Mouse (Mus musculus): ENCODE data around the gene Lrrc74a.
A peak's percentile ranks its signal among the peaks of the same experiment; 100 is the strongest.

Lrrc74a gene

GRCm38 (mm10) chr12:86719961-86720639 lies 14.1 kb upstream of the Lrrc74a start:
- DNase-seq (ENCODE audit: low spot score in 2 of 2), result no peak

GRCm38 (mm10) chr12:86721453-86721852 lies 12.7 kb upstream of the Lrrc74a start:
- no peak for DNase-seq (ENCODE audit: low spot score in 2 of 2)

GRCm38 (mm10) chr12:86724300-86724699 lies 9.9 kb upstream of the Lrrc74a start:
- no peak for DNase-seq (ENCODE audit: low spot score in 2 of 2)

GRCm38 (mm10) chr12:86725706-86726105 lies 8.5 kb upstream of the Lrrc74a start:
- DNase-seq (ENCODE audit: low spot score in 2 of 2), result no peak

GRCm38 (mm10) chr12:86726120-86726640 lies 8.0 kb upstream of the Lrrc74a start, which contains the start of gene Angel1:
Gene Angel1, minus strand, starts transcription at chr12:86726460.
- DNase-seq (ENCODE audit: low spot score in 2 of 2), result peak; percentile 92 to 95

- no peak for DNase-seq (ENCODE audit: low spot score in 2 of 2)
Measured at GRCm38 (mm10) chr12:86761036-86761435, 26.9 kb downstream of the Lrrc74a start.

GRCm38 (mm10) chr12:86764060-86764459 lies 29.9 kb downstream of the Lrrc74a start:
- DNase-seq (ENCODE audit: low spot score in 2 of 2), result no peak

- no peak for DNase-seq (ENCODE audit: low spot score in 2 of 2)
Measured at GRCm38 (mm10) chr12:86766467-86766866, 32.3 kb downstream of the Lrrc74a start.

- peak; percentile 23 to 48 for DNase-seq (ENCODE audit: low spot score in 2 of 2)
Measured at GRCm38 (mm10) chr12:86767868-86768631, 33.9 kb downstream of the Lrrc74a start.

- peak; percentile 69 to 82 for DNase-seq (ENCODE audit: low spot score in 2 of 2)
Measured at GRCm38 (mm10) chr12:86768986-86769580, 34.9 kb downstream of the Lrrc74a start.

GRCm38 (mm10) chr12:86769819-86770218 lies 35.6 kb downstream of the Lrrc74a start:
- DNase-seq (ENCODE audit: low spot score in 2 of 2), result no peak

GRCm38 (mm10) chr12:86770261-86770670 lies 36.1 kb downstream of the Lrrc74a start:
- peak in 1 of 2 experiments; percentile 68 for DNase-seq (ENCODE audit: low spot score in 2 of 2)

GRCm38 (mm10) chr12:86770927-86771326 lies 36.8 kb downstream of the Lrrc74a start:
- DNase-seq (ENCODE audit: low spot score in 2 of 2), result no peak

GRCm38 (mm10) chr12:86771823-86772427 lies 37.8 kb downstream of the Lrrc74a start:
- DNase-seq (ENCODE audit: low spot score in 2 of 2), result peak; percentile 88 to 93

- DNase-seq (ENCODE audit: low spot score in 2 of 2), result no peak
Measured at GRCm38 (mm10) chr12:86772551-86772950, 38.4 kb downstream of the Lrrc74a start.

GRCm38 (mm10) chr12:86775561-86776280 lies 41.6 kb downstream of the Lrrc74a start:
- peak; percentile 60 to 82 for DNase-seq (ENCODE audit: low spot score in 2 of 2)

- DNase-seq (ENCODE audit: low spot score in 2 of 2), result no peak
Measured at GRCm38 (mm10) chr12:86776341-86776860, 42.2 kb downstream of the Lrrc74a start.

GRCm38 (mm10) chr12:86778531-86778930 lies 44.4 kb downstream of the Lrrc74a start:
- no peak for DNase-seq (ENCODE audit: low spot score in 2 of 2)

GRCm38 (mm10) chr12:86779206-86779989 lies 45.2 kb downstream of the Lrrc74a start:
- DNase-seq (ENCODE audit: low spot score in 2 of 2), result no peak

- DNase-seq (ENCODE audit: low spot score in 2 of 2), result no peak
Measured at GRCm38 (mm10) chr12:86781654-86782202, 47.6 kb downstream of the Lrrc74a start.

All from urinary bladder, postnatal 36 days (tissue).